Mouse (Mus musculus): ENCODE measurements around the gene Ago3.

Gene Ago3

DNA sequence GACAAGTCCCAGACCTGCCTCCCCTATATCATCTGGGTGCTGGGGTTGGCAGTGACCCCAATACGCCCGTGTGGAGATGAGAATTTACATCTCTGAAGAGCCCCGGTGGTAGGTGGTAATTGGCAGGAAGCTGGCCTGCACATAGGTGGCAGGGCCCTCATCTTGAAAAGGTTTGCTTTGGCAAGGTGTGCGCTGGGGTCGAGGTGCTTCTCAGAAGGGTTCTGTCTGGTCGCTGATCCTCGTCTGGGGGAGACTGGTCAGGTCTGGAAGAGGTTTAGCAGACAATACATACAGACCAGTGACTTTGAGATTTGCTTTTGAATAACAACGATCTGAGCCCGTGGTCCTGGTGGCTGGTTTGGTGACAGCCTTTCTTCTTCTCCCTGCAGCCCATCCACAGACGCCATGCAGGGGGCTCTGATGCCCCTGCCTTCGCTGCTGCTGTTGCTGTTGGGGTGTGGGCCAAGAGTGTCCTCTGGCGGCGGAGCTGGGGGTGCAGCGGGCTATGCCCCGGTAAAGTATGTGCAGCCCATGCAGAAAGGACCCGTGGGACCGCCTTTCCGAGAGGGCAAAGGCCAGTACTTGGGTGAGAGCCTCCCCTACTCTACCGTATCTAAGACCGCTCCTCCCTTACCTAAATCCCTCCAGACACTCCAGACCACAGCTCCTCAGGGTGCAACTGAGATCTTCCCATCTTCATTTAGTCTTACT, 120.0 kb downstream of the Ago3 start:
- DNase-seq = no peak

DNA sequence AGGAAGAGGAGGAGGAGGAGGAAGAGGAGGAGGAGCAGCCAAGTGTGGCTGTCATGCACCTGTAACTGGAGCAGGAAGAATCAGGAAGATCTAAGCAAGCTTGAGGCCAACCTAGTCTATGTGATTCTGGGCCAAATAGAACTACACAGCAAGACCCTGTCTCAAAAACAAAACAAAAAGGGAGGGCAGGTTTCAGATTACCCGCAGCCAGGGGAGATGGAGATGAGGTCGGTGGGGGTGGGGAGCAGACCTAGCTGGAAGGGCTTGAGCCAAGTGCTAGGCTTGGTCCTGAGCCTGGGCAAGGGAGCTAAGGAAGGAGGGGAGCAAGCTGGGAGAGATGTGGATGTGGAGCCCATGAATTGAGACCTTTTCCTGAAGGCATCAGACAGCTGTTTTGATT, 122.5 kb downstream of the Ago3 start:
- no peak for DNase-seq

DNA sequence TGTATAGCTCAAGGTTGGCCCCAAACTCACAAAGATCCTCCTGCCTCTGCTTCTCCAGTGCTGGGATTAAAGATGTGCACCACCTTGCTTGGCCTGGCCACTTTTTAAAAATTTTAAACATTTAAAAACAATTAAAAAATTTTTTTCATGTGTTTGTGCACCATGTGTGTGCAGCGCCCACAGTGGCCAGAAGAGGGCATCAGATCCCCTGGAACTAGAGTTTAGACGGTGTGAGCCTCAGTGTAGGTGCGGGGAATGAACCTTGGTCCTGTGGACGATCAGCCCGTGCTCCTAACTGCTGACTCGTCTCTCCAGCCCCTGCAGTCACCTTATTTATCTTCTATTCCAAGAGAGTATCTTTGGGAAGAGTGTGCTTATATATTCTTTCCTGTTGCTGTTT, 123.3 kb downstream of the Ago3 start:
- no peak for DNase-seq

DNA sequence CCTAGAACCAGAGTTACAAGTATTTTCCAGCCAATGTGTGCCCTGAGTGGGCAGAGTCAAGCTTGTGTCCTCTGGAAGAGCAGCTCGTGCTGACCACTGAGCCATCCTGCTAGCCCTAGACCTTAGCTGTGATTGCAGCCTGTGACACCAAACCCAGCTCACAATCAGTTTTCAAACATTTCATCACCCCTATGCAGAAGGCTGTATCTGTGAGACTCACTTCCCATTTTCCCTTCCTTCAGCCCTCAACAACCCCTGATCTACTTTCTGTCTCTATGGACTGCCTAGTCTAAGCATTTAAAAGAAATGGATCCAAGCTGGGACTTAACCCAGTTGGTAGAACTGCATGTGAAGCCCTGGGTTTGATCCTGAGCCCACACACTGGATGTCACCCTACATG, 123.9 kb downstream of the Ago3 start:
- no peak for DNase-seq

DNA sequence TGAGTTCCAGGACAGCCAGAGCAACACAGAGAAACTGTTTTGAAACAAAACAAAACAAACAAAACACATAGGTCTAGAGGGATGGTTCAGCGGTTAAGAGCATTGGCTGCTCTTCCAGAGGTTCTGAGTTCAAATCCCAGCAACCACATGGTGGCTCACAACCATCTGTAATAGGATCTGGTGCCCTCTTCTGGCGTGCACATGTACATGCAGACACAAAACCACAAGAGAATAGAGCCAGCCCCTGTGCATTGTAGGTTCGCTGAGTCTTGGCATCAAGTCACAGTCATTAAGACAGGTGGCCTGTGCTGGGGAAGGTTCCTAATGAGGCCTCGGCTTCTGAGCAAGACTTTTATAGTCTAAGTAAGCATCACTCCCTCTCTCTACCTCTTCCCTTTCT, 125.5 kb downstream of the Ago3 start:
- no peak for DNase-seq

DNA sequence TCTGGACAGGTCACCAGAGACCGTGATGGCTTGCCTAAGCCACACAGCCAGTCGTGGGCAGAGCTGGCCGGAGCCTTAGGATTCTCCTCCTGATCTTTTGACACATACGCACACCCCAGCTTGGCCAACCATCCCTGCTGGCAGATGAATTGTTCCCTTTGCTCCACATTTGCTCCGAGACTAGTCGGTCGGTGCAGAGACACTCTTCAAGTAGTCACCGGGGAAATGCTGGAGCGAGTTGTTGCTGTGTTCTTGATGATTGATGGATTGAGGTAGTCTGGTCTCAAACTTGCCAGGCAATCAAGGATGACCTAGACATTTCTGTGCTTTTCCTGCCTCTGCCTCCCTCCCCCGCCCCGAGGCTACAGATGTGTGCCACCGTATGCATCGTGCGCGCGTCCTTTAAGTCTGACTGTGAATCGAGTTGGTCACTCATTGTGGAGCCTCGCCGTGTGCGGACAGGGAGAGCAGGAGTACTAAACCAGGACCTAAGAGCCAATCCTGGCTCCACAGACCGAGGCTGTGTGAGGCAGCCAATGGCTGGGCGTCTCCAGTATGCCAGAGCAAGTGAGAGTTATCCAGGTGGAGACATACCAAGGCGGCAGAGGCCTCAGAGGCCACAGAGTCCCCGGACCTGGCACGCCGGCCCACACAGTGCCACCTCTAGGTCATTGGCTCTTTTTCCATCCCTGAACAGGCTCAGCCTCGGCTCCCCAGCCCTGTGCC, 127.6 kb downstream of the Ago3 start:
- DNase-seq = peak; percentile 51

DNA sequence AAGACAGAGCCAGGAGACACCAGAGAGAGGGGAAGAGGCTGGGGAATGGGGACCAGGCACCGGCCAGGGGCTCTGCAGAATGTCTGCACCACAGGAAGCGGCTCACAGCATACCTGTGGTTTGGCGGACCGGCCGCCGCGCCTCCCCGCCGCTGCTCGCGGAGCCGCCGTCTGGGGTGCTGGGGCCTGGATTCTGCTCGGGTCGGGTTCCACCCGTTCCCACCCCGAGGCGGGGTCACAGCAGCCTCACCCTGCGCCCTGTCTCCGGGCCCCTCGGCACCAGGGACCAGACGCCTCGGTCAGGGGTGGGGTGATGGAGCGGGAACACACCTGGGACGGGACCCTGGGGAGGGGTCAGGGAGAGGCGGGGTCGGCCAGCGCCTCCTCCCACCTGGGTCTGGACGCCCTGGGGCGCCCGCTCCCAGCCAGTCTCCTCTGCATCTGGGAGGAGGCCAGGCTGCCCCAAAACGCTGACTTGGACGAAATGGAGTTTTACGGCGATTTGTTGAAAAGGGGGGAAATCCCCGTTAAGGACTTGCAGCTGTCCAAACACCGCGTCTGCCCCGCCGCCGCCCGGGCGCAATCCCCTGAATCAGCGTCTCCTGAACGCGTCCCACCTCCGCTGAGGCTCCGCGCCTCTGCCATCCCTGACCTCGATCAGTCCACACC, 128.3 kb downstream of the Ago3 start:
- no peak for DNase-seq

DNA sequence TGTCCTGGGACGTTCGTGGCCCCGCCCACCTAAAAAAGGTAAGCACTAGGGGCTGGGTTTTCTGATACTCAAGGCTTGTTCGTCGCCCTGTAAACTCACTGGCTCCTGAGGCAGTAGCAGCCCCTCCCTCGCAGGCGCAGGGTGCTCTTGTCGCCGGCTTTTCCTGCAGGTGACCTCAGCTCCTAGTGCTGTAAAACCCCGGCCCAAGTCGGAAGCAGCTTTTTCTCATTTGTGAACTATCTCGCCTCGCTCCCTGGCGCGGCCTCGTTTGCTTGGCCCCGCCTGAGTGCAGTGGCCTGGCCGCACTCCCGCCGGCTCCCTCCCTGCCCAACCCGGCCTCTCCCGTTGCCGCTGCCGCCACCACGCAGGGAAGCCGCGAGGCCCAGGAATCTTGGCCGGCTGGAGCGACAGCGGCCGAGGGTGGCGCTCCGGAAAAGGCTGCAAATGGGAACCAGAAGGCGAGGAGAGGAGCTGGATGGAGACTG, 132.7 kb downstream of the Ago3 start:
- peak; percentile 73 for DNase-seq

DNA sequence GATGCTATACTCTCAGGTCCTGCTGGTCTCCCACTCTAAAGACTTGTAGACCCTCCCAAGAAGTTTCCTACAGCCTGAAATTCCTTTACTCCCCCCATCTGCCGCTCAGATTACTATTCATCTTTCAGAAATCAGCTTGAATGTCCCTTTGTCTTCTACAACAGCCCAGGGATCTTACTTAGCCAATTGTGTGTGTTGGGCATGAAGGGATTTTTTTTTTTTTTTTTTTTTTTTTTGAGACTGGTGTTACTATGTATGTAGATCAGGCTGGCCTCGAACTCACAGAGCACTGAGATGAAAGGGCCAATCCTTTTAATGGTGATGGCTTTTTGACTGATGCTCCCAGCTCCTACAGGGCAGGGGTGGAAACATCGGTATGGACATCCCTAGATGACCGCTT, 133.4 kb downstream of the Ago3 start:
- no peak for DNase-seq

DNA sequence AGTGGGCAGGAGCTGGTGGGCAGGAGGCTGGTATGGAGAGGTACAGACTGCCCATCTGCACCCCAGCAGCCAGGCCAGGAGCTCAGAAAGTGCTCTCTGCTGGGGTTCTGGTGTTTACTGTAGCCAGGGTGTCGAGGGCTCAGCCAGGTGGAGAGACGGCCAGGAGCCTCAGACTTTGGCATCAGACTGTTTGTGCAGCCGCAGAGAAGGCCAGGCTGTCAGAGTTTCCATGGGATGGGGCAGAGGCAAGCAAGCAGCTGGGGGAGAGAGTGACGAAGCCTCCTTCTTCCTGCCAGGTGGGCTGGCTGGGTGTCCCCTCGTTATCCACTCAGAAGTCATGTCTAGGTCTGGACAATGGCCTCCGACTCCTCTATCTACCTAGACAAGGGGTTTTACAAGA, 134.2 kb downstream of the Ago3 start:
- DNase-seq = no peak

DNA sequence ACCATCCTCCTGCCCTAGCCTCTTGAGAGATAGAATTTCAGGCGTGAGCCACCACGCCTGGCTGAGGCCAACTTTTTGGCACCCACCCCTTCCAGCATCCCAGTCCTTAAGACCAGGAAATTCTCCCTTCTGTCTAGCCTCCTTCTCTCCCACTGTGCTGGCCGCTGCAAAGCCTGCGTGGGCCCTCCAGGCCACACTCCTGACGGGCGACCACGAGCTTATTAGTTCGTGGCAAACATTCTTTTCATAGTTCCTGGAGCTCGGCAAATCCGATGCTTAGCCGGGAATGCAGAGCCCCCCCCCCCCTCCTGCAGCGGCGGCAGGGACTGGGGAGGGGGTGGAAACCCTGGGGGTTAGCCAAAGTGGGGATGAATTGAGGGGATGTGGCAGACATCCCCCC, 138.2 kb downstream of the Ago3 start:
- no peak for DNase-seq

DNA sequence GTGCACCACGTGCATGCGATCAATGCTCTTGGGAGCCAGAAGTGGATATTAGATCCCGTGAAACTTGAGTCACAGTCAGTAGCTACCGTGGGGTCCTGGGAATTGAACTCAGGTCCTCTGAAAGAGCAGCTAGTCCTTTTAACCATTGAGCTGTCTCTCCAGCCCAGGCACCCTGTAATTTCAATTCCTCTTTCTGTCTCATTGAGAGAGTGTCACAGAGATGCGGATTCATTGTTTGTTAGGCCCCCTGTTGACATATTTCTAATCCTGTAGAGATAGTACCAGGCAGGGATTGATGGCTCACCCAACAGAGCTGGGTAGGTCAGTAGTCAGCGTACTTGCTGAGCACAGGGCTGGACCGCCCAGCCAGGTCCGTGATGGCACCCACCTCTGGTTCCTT, 139.0 kb downstream of the Ago3 start:
- no peak for DNase-seq

DNA sequence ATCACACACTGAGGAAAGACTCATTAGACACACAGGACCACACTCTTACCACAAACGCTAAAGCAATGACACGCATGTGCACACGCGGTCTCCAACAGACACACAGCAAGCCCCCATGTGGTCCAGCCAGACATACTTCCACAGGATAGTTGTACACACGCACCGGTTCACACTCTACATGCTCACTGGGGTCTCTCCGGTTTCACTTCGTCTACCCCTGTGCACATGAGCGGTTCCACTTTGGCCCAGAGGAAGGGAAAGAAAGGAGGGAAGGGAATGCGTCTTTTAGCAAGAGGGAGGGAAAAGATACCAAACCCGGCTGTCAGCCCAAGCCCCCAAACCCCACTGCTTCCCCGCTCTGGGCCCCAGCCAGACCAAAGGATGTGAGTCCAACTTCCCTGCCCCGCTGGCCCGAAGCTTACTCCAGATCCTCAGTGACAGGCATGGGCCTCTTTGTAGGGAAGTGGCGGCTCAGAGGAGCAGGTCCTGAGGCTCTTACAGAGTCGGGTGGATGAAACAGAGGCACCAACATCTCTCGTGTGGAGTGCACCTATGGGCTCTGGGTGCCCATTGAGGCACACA, 141.2 kb downstream of the Ago3 start:
- no peak for DNase-seq

DNA sequence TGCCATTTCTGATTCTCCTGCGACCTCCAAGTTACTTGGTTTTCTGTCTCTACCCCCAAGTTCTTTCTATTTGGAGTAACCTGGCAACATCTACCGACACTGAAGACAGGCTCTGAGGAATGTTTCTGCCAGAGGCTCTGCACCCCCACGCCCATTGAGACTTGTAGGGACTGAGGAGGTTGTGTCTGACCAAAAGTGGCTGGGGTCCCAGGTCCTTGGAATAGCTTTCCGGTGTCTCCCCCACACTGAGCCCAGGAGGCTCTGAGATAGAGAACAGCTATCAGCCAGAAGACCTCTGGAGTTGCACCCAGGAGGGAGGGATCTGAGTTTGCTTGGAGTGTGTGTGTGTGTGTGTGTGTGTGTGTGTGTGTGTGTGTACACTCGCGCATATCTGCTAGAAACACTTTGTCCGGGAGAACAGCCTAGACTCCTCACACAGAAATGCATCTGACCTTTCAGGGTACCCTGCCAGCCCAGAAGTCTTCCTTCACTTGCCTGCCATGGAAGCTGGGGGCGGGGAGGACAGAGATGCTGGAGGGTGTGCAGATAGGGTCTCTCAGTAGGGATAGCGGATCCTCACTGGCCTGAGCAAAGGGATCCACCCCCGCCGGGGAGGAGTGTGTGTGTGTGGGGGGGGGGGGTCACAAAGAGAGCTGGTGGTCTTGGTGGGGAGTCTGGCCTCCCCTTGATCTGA, 141.9 kb downstream of the Ago3 start:
- DNase-seq = no peak

DNA sequence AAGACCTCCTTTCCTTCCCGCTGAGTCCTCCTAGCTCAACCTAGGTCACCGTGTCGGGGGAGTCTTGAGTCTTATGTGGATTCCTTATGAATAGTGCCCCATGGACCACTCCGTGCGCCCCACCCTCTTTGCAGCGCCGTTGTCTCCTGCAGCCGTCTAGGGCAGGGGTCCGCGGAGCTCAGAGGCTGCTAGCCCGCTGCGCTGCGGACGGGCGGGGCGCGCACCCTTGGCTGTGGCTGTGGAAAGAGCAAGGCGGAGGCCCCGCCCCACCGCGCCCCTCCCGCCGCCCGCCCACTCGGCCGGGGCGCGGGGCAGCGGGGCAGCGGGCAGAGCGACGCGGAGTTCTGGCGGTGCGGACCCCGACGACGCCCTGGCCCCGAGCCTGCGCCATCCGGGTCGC, 142.9 kb downstream of the Ago3 start, which contains the start of gene Col8a2:
Col8a2 (plus strand) TSS at position 302 of the 400 bp plus-strand sequence.
- no peak for DNase-seq

DNA sequence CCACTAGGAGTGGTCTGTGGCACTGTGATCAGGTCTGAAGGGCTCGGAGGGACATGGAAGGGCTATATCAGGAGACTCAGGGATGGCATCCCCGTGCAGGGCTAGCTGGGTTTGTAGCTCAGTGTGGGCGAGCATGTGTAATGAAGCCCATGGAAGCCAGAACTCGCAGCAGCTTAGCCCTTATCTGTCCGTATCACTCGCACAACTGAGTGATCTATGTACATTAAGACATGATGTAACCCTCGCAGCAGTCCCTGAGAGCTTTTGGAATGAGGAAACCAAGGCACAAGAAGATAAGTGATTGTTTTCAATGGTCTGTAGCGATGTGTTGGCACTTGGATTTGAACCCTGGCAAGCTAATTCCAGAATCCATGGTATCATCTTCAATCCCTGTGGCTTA, 145.8 kb downstream of the Ago3 start:
- no peak for DNase-seq

DNA sequence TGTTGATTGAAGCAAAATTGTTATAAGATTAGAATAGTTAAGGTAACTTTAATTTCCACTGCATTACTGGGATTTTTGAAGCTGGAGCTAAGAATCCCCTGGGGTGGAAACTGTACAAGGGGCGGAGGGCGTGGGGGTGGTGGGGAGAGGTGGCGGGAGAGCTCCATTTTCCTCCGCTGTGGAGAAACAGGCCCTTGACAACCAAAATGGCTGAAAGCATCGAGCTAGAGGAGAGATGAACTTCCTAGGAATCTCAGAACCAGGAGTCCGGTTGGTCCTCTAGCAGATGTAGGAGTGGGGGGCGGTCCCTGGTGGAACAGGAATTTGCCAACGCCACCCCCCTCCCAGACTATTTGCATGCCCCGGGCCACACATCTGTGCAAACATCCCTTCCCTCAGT, 147.7 kb downstream of the Ago3 start:
- DNase-seq = no peak
